16 mouse cellular contexts compared by ENCODE assay signal in genomic region chr12:20230893-20231235, GRCm38 (mm10).
DNase-seq lines count a peak whose midpoint lies in the region; ATAC-seq lines count a peak whose summit lies in the region.
"Had no signal": no experiment of that assay in that cellular context is flagged by ENCODE, and none has a peak within 500 bp of the region (broad histone marks: within the 10 kb centered on the region; RNA-seq: fewer than 3 reads in every experiment).

No protein-coding gene starts in this region.

- H3K9ac ChIP-seq in heart, embryonic 11.5 days (ENCODE audit: low read depth, low read length), result no peak overlapping the region
- H3K9ac ChIP-seq in neural tube, embryonic 11.5 days (ENCODE audit: low read length), result no peak overlapping the region
- H3K9ac ChIP-seq: embryonic facial prominence, embryonic 15.5 days; heart, embryonic 15.5 days; limb, embryonic 13.5 days; stomach, embryonic 15.5 days had no signal

- peaks cover 78% of the 10 kb centered on the region for H3K9me3 ChIP-seq in heart, embryonic 11.5 days (replicated peaks; ENCODE audit: control insufficient read depth, low read length)
- H3K9me3 ChIP-seq in neural tube, embryonic 11.5 days (ENCODE audit: control insufficient read depth, low read length), result peaks cover 75% of the 10 kb centered on the region

- 62% methylated on average over 8 of the region's 8 CpGs for WGBS in heart, embryonic 11.5 days (ENCODE audit: insufficient replicate concordance)
- WGBS in neural tube, embryonic 11.5 days, result 65% methylated on average over 8 of the region's 8 CpGs

- H3K4me2 ChIP-seq in heart, embryonic 11.5 days, result no peak overlapping the region
- H3K4me2 ChIP-seq in neural tube, embryonic 11.5 days (ENCODE audit: low read depth), result no peak overlapping the region
- H3K4me2 ChIP-seq: embryonic facial prominence, embryonic 15.5 days; heart, embryonic 15.5 days; limb, embryonic 13.5 days; stomach, embryonic 15.5 days had no signal

- H3K4me1 ChIP-seq in heart, embryonic 11.5 days (ENCODE audit: control insufficient read depth, insufficient read depth, low read length), result no peaks in the 10 kb centered on the region
- H3K4me1 ChIP-seq in neural tube, embryonic 11.5 days (ENCODE audit: control insufficient read depth, insufficient read depth, low read length), result no peaks in the 10 kb centered on the region
- H3K4me1 ChIP-seq: embryonic facial prominence, embryonic 15.5 days; heart, embryonic 15.5 days; limb, embryonic 13.5 days; megakaryocyte, embryonic 14.5 days; stomach, embryonic 15.5 days had no signal

- DNase-seq in heart, postnatal 4 days, result peak; percentile 3
- peak; percentile 8 for DNase-seq in retina, postnatal 1 day
- DNase-seq in retina, embryonic 14.5 days (ENCODE audit: low spot score), result no peak
- DNase-seq in embryo, embryonic 10 days (ENCODE audit: low spot score), result peak; percentile 30
- DNase-seq in neural tube, embryonic 11.5 days (ENCODE audit: low spot score), result peak; percentile 9
- DNase-seq: adrenal gland, adult 8-10 months; cerebellum, adult 2 months; kidney, postnatal 10 days had no signal

- peaks cover 12% of the 10 kb centered on the region; the same call in 1 of the 2 replicates for H3K27me3 ChIP-seq in heart, embryonic 11.5 days (ENCODE audit: control insufficient read depth, insufficient read depth, low read length)
- H3K27me3 ChIP-seq in neural tube, embryonic 11.5 days (ENCODE audit: control insufficient read depth, insufficient read depth, low read length), result peaks cover 18% of the 10 kb centered on the region
- H3K27me3 ChIP-seq: heart, embryonic 15.5 days; megakaryocyte, embryonic 14.5 days; stomach, embryonic 15.5 days had no signal

- H3K27ac ChIP-seq in heart, embryonic 11.5 days (ENCODE audit: low read depth, low read length), result no peak overlapping the region
- no peak overlapping the region for H3K27ac ChIP-seq in neural tube, embryonic 11.5 days (ENCODE audit: low read depth, low read length)
- H3K27ac ChIP-seq: embryonic facial prominence, embryonic 15.5 days; heart, embryonic 15.5 days; limb, embryonic 13.5 days; stomach, embryonic 15.5 days had no signal

- H3K4me3 ChIP-seq in heart, embryonic 11.5 days (ENCODE audit: low read depth, low read length), result no peak overlapping the region
- no peak overlapping the region for H3K4me3 ChIP-seq in neural tube, embryonic 11.5 days (ENCODE audit: low read depth, low read length)
- H3K4me3 ChIP-seq: embryonic facial prominence, embryonic 15.5 days; heart, embryonic 15.5 days; limb, embryonic 13.5 days; megakaryocyte, embryonic 14.5 days; stomach, embryonic 15.5 days had no signal

- peaks cover 22% of the 10 kb centered on the region for H3K36me3 ChIP-seq in heart, embryonic 11.5 days (ENCODE audit: control insufficient read depth, insufficient read depth, low read length)
- H3K36me3 ChIP-seq in neural tube, embryonic 11.5 days (ENCODE audit: control insufficient read depth, insufficient read depth, low read length), result peaks cover 9% of the 10 kb centered on the region
- H3K36me3 ChIP-seq: heart, embryonic 15.5 days had no signal

- no peak for ATAC-seq in heart, embryonic 11.5 days (replicated peaks; ENCODE audit: insufficient number of reproducible peaks, low FRiP score, low TSS enrichment)
- no peak for ATAC-seq in neural tube, embryonic 11.5 days (ENCODE audit: insufficient read depth, low FRiP score, low TSS enrichment)
- no peak for ATAC-seq in monocyte, adult 5-6 weeks (replicated peaks; ENCODE audit: insufficient number of reproducible peaks, low FRiP score, low TSS enrichment, poor library complexity, severe bottlenecking)
- no peak for ATAC-seq in frontal cortex, adult (ENCODE audit: low TSS enrichment)
